Mouse (Mus musculus) large intestine, adult 2 months (tissue): ENCODE data around the gene Gm20388. TPM values are rescaled to one million over a fixed set of nuclear protein-coding genes. Genes with fewer than 3 reads are reported as not detected.
"Not testable (repeated sequence)": the region's sequence is repeated elsewhere in the genome, so short reads cannot be mapped to it uniquely, and the experiment has no call there.

ENCODE experiments used
- DNase-seq: peaks from one replicate; pipeline ENCODE4 v3.0.0-alpha.2; 2012; ENCODE audit warnings: low read depth, low spot score
- WGBS: fragments of 180-500 bp; shearing (Covaris S2); methylation state at CpG from one replicate; pipeline ENCODE4 v1.1.7; 2018; 5-methylcytosine and 5-hydroxymethylcytosine counted together
- polyA plus RNA-seq: library from polyadenylated mRNA; depleted of rRNA; stranded (reverse); fragments of >200 nt; gene quantifications from 2 replicates; pipeline ENCODE4 v1.2.3, GENCODE M21; 2012

Gene Gm20388
- polyA plus RNA-seq, 1 experiment, result 31.5 TPM

GRCm38 (mm10) chr8:123255170-123255569, 3344.5 kb downstream of the Gm20388 start:
- no peak for DNase-seq
- WGBS, result 55% methylated on average over 6 of the region's 6 CpGs

- 91% methylated on average over 3 of the region's 3 CpGs for WGBS
- no peak for DNase-seq
Observed at GRCm38 (mm10) chr8:123257114-123257513, 3346.5 kb downstream of the Gm20388 start.

GRCm38 (mm10) chr8:123257593-123257992, 3347.0 kb downstream of the Gm20388 start:
- not testable (repeated sequence) for DNase-seq
- WGBS, result 92% methylated on average over 8 of the region's 8 CpGs

GRCm38 (mm10) chr8:123267926-123268656, 3357.4 kb downstream of the Gm20388 start:
- 79% methylated on average over 14 of the region's 14 CpGs for WGBS
- DNase-seq, result no peak

- 79% methylated on average over 10 of the region's 10 CpGs for WGBS
- no peak for DNase-seq
Observed at GRCm38 (mm10) chr8:123271147-123271546, 3360.5 kb downstream of the Gm20388 start.

GRCm38 (mm10) chr8:123271901-123272300, 3361.3 kb downstream of the Gm20388 start:
- no peak for DNase-seq
- WGBS, result 50% methylated on average over 4 of the region's 4 CpGs

GRCm38 (mm10) chr8:123274447-123274846, 3363.8 kb downstream of the Gm20388 start:
- WGBS, result 87% methylated on average over 5 of the region's 5 CpGs
- DNase-seq, result no peak

GRCm38 (mm10) chr8:123275096-123275495, 3364.5 kb downstream of the Gm20388 start:
- DNase-seq, result no peak

GRCm38 (mm10) chr8:123278445-123278844, 3367.8 kb downstream of the Gm20388 start:
- DNase-seq, result no peak
- WGBS, result 50% methylated on average over 7 of the region's 7 CpGs

More at GRCm38 (mm10) chr8:123275096-123275495, 3364.5 kb downstream of the Gm20388 start:
- WGBS, result 94% methylated on average over 12 of the region's 12 CpGs

GRCm38 (mm10) chr8:123279828-123280227, 3369.2 kb downstream of the Gm20388 start:
- WGBS, result 85% methylated on average over 4 of the region's 4 CpGs
- DNase-seq, result no peak

GRCm38 (mm10) chr8:123280302-123281094, 3369.9 kb downstream of the Gm20388 start:
- 89% methylated on average over 13 of the region's 13 CpGs for WGBS
- no peak for DNase-seq

GRCm38 (mm10) chr8:123282994-123283393, 3372.4 kb downstream of the Gm20388 start:
- WGBS, result 88% methylated on average over 5 of the region's 6 CpGs
- not testable (repeated sequence) for DNase-seq

GRCm38 (mm10) chr8:123283991-123284390, 3373.3 kb downstream of the Gm20388 start:
- peak; percentile 35 for DNase-seq
- WGBS, result 56% methylated on average over 7 of the region's 7 CpGs

- DNase-seq, result no peak
- WGBS, result 83% methylated on average over 5 of the region's 5 CpGs
Observed at GRCm38 (mm10) chr8:123284493-123284892, 3373.9 kb downstream of the Gm20388 start.

GRCm38 (mm10) chr8:123287362-123287761, 3376.7 kb downstream of the Gm20388 start:
- DNase-seq, result no peak
- 93% methylated on average over 17 of the region's 17 CpGs for WGBS

GRCm38 (mm10) chr8:123290166-123290565, 3379.5 kb downstream of the Gm20388 start:
- DNase-seq, result no peak
- 80% methylated on average over 4 of the region's 4 CpGs for WGBS

GRCm38 (mm10) chr8:123290679-123291078, 3380.0 kb downstream of the Gm20388 start:
- 97% methylated on average over 8 of the region's 8 CpGs for WGBS
- DNase-seq, result no peak

- no peak for DNase-seq
- WGBS, result 86% methylated on average over 8 of the region's 8 CpGs
Observed at GRCm38 (mm10) chr8:123291716-123292115, 3381.1 kb downstream of the Gm20388 start.

GRCm38 (mm10) chr8:123292281-123292680, 3381.6 kb downstream of the Gm20388 start:
- no peak for DNase-seq
- 80% methylated on average over 3 of the region's 3 CpGs for WGBS

GRCm38 (mm10) chr8:123292785-123293184, 3382.1 kb downstream of the Gm20388 start:
- 87% methylated on average over 2 of the region's 2 CpGs for WGBS
- no peak for DNase-seq

- no peak for DNase-seq
Observed at GRCm38 (mm10) chr8:123298301-123298700, 3387.7 kb downstream of the Gm20388 start.

More at GRCm38 (mm10) chr8:123298301-123298700, 3387.7 kb downstream of the Gm20388 start:
- WGBS, result 84% methylated on average over 11 of the region's 11 CpGs
